Mouse (Mus musculus) liver, embryonic 14.5 days (tissue): ENCODE results near the gene Eif4g2.
A peak's percentile ranks its signal among the peaks of the same experiment; 100 is the strongest.

Experiments used
- CTCF ChIP-seq: IDR thresholded peaks from 2 replicates; pipeline ENCODE4 v1.5.1; 2016; ENCODE audit warnings: antibody characterized with exemption, low read depth, control low read depth
- EP300 ChIP-seq: IDR thresholded peaks from 2 replicates; pipeline ENCODE4 v1.6.1; 2016; ENCODE audit warnings: antibody characterized with exemption, low read depth

GRCm38 (mm10) chr7:111082043-111082821 lies 598 bp downstream of the Eif4g2 start:
- TF ChIP-seq CTCF (peak; percentile 15; the same call in 1 of the 2 replicates), EP300 (no peak; the same call in 1 of the 2 replicates)
